Mouse (Mus musculus) layer of hippocampus, adult 9-11 months (tissue): ENCODE measurements around the gene 4930595D18Rik.

Experiments
- DNase-seq: peaks from one replicate; pipeline ENCODE4 v3.0.0; 2022

The 4930595D18Rik gene

GRCm38 (mm10) chr12:111184476-111184875, at the start of gene 4930595D18Rik:
4930595D18Rik (minus strand) TSS chr12:111184491.
- DNase-seq, result no peak

DNA sequence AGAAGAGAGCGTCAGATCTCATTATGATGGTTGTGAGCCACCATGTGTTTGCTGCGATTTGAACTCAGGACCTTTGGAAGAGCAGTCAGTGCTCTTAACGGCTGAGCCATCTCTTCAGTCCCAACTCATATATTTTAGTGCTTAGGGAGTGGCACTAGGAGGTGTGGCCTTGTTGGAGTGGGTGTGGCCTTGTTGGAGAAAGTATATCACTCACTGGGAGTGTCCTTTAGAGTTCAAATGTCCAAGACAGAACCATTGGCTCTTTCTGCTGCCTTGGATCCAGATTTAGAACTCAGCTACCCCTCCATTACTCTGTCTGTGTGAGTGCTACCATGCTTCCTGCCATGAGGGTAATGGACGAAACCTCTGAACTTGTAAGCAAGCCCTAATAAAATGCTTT, 49.5 kb upstream of the 4930595D18Rik start:
- no peak for DNase-seq

GRCm38 (mm10) chr12:111230793-111231192, 46.5 kb upstream of the 4930595D18Rik start:
- DNase-seq, result no peak

- DNase-seq, result no peak
Measured at GRCm38 (mm10) chr12:111228488-111228887, 44.2 kb upstream of the 4930595D18Rik start.

DNA sequence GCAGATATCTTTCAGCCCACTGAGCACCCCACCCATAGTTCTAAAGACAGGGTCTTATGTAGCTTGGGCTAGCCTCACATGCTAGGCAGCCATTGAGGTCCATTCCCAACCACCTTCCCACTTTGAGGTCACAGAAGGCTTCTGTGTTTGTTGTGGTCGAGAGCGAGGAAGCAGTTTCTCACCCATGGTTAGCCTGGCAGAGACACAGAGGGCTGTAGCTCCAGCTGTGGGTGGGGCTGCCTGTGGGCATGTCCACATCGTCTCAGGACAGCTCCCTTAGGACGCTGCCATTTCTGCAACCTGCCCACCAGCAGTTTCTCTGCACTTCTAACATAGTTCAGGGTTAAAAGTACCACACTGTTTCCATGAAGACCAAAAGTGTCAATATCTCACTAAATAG, 43.1 kb upstream of the 4930595D18Rik start:
- no peak for DNase-seq

GRCm38 (mm10) chr12:111225197-111225780, 41.0 kb upstream of the 4930595D18Rik start:
- no peak for DNase-seq

- no peak for DNase-seq
Measured at GRCm38 (mm10) chr12:111218867-111219266, 34.6 kb upstream of the 4930595D18Rik start.

- DNase-seq, result no peak
Measured at GRCm38 (mm10) chr12:111211729-111212128, 27.4 kb upstream of the 4930595D18Rik start.

DNA sequence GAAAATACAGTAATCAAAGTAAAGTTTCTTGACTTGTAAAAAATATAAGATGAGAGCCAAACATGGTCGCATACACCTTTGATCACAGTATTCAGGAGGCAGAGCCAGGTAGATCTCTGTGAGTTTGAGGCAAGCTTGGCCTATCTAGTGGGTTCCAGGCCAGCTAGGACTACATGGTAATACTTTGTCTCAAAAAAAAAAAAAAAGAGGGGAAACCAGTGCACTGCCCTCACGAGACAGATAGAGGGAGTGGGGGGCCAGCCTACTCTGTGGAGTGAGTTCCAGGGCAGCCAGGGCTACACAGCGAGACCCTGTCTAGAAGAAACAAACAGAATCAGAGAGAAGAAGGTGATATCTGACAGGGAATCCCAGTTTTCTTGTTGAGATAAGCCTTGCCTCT, 23.4 kb upstream of the 4930595D18Rik start:
- no peak for DNase-seq

GRCm38 (mm10) chr12:111203945-111204344, 19.7 kb upstream of the 4930595D18Rik start:
- DNase-seq, result peak; percentile 26

DNA sequence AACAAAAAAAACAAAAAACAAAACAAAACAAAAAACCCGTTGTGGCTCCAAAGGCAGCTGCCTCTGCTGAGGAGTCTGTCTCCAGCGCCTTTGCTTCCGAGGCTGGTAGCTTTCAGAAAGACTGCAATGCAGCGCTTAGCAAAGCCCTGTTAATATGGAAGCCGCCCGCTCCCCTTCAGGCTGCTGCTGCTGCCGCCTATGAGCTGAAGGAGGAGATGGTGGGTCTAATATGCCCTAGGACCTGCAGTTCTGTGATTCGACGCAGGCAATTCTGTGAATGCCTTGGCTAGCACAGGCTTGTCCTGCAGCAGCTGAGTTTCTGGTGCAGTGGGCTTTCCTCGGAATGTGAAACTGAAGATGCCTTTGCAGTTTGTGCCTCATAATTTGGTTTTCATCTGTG, 18.8 kb upstream of the 4930595D18Rik start:
- no peak for DNase-seq

GRCm38 (mm10) chr12:111196548-111196947, 12.3 kb upstream of the 4930595D18Rik start:
- DNase-seq, result no peak

- no peak for DNase-seq
Measured at GRCm38 (mm10) chr12:111193331-111193730, 9.0 kb upstream of the 4930595D18Rik start.

- no peak for DNase-seq
Measured at GRCm38 (mm10) chr12:111192777-111193176, 8.5 kb upstream of the 4930595D18Rik start.

GRCm38 (mm10) chr12:111190891-111191290, 6.6 kb upstream of the 4930595D18Rik start:
- DNase-seq, result no peak

GRCm38 (mm10) chr12:111190355-111190754, 6.1 kb upstream of the 4930595D18Rik start:
- DNase-seq, result no peak

DNA sequence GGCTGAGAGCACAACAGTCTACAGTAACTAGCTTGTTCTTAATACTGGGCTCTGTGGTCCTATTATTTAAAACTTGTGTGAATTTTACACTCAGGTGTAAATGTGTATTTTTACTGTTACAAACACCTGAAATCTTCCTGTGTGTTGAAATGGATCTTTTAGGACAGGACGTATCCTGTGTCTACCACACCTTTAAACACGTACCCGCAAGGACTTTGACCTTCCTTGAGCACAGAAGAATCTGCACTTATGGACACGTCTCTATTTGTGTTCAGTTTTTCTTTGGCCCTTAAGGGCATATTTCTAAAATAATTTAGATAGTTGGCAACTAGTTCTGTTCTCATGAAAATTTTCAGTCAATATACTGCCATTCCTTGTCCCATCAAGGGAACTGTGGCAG, 4.0 kb upstream of the 4930595D18Rik start:
- no peak for DNase-seq

DNA sequence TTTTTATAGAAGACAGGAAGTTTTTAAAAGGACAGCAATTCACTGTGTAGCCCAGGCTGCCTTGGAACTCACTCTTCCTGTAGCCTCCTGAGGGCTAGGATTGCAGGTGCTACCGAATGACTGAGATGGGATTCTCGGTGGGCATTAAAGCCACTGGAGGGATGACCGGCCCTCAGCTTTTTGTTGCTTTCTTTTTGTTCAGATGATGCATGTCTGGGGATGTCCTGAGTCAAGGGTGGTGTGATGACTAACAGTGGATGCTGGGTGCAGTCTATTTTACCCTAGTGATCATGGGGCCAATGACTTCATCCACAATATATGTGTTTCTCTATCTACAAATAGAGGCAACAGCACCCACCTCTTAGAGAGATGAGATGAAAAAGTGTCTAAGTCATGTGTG, 2.7 kb upstream of the 4930595D18Rik start:
- DNase-seq, result no peak

- DNase-seq, result no peak
Measured at GRCm38 (mm10) chr12:111182378-111182777, 1.9 kb downstream of the 4930595D18Rik start.

- DNase-seq, result no peak
Measured at GRCm38 (mm10) chr12:111181848-111182247, 2.4 kb downstream of the 4930595D18Rik start.

DNA sequence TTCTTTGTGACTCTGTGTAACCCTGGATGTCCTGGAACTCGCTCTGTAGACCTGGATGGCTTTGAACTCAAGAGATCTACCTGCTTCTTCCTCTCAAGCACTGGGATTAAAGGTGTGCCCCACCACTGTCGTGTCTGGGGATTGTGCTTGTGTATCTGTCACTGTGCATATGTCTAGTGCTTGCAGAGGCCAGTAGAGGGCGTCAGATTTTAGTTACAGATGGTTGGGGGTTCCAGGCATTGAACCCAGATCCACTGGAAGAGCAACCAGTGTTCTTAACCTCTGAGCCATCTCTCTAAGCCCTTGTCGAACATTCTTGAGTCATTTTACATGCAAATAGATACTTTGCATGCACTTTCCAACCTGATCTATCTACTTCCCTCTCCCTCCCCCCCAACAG, 5.5 kb downstream of the 4930595D18Rik start:
- no peak for DNase-seq

- DNase-seq, result no peak
Measured at GRCm38 (mm10) chr12:111168891-111169290, 15.4 kb downstream of the 4930595D18Rik start.

- DNase-seq, result no peak
Measured at GRCm38 (mm10) chr12:111166681-111167289, 17.5 kb downstream of the 4930595D18Rik start.

DNA sequence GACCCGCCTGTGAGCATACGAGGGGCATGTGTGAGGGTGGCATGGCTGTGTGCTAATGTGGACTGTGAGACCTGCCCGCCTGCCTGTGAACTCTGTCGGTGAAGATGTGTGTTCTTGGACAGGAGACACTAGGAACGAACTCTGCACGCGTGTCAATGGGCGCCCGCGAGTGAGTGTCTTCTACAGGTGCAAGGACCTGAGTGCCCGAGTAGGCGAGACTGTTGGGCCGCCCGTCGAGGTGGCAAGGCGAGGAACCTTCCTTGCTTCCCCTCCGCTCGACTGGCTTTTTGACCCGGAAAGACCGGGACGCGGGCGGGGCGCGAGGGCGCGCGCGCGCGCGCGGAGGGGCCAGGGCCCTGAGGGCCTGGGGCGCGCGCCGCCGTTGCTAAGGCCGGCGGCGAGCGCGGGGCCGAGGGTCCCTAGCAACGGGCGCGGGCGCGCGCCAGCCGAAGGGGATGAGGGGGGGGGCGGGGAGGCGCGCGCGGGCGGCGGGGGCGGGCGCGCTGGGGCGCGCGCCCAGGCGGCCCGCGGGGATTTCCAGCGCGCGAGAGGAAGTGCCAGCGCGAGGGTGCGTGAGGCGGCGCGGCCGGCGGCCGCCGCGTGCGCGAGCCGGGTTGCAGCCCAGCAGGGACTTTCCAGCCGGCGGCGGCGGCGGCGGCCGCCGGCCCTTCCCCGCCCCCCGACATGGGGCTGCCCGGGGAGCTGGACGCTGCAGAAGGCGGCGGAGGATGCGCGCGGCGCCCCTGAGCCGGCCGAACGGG, 18.3 kb downstream of the 4930595D18Rik start, which contains the start of gene Traf3:
TSS of gene Traf3 (plus strand) at position 540 of the 761 bp plus-strand sequence.
- DNase-seq, result peak; percentile 56
